Mouse (Mus musculus) thymus, adult 2 months (tissue): ENCODE results near the gene Cradd.

Source experiments
- CTCF ChIP-seq: fragments of 200-500 bp; IDR thresholded peaks from 2 replicates; pipeline ENCODE4 v1.5.1; 2012; ENCODE audit warnings: mild to moderate bottlenecking, control low read depth, low read length, moderate library complexity, borderline replicate concordance; ENCODE audit not compliant: control insufficient read depth, poor library complexity, insufficient read depth; ENCODE audit errors: extremely low read depth
- POLR2A ChIP-seq: fragments of 200-500 bp; IDR thresholded peaks from 2 replicates; pipeline ENCODE4 v1.6.1; 2012; ENCODE audit warnings: mild to moderate bottlenecking, low read length, control low read depth, moderate library complexity; ENCODE audit not compliant: control insufficient read depth, poor library complexity, insufficient read depth; ENCODE audit errors: extremely low read depth

GRCm38 (mm10) chr10:95367661-95368089 is 43.7 kb upstream of the Cradd start:
- TF ChIP-seq CTCF = no peak
- TF ChIP-seq POLR2A = no peak
